Mouse (Mus musculus) neural tube, embryonic 12.5 days (tissue): ENCODE results near the gene Ap2b1. TPM values are rescaled to one million over a fixed set of nuclear protein-coding genes. Genes with fewer than 3 reads are reported as not detected.

Experiments
- ATAC-seq: fragments of 200-750 bp; cut with Nextera tagmentation; 2 replicates; pipeline ENCODE4 v1.8.0; 2017; ENCODE audit warnings: low read depth, mild to moderate bottlenecking, moderate TSS enrichment, moderate library complexity; ENCODE audit not compliant: low FRiP score
- H3K27ac ChIP-seq: fragments of 300-500 bp; sonication (generic); 2 replicates; pipeline ENCODE4 v1.5.1; 2016
- H3K27me3 ChIP-seq: fragments of 300-500 bp; sonication (generic); replicated peaks from 2 replicates; pipeline ENCODE4 v1.6.1; 2016; ENCODE audit warnings: mild to moderate bottlenecking
- H3K36me3 ChIP-seq: fragments of 300-500 bp; sonication (generic); 2 replicates; pipeline ENCODE4 v1.6.1; 2016; ENCODE audit warnings: mild to moderate bottlenecking
- H3K4me1 ChIP-seq: fragments of 300-500 bp; sonication (generic); 2 replicates; pipeline ENCODE4 v1.6.1; 2016
- H3K4me2 ChIP-seq: fragments of 300-500 bp; sonication (generic); replicated peaks from 2 replicates; pipeline ENCODE4 v1.6.1; 2016; ENCODE audit warnings: mild to moderate bottlenecking
- H3K4me3 ChIP-seq: fragments of 300-500 bp; sonication (generic); 2 replicates; pipeline ENCODE4 v1.5.1; 2016
- H3K9ac ChIP-seq: fragments of 300-500 bp; sonication (generic); 2 replicates; pipeline ENCODE4 v1.6.1; 2016; ENCODE audit warnings: mild to moderate bottlenecking
- H3K9me3 ChIP-seq: fragments of 300-500 bp; sonication (generic); 2 replicates; pipeline ENCODE4 v1.6.1; 2016; ENCODE audit warnings: mild to moderate bottlenecking
- WGBS: fragments of 180-500 bp; shearing (Covaris S2); methylation state at CpG from one replicate; pipeline ENCODE4 v1.1.7; 2016; 5-methylcytosine and 5-hydroxymethylcytosine counted together
- polyA plus RNA-seq: library from polyadenylated mRNA; unstranded; fragments of >200 nt; fragmentation: Nextera tagmentation; extraction: Ambion mirVana; gene quantifications from 2 replicates; pipeline ENCODE4 v1.2.1, GENCODE M21; 2016

Ap2b1 gene
- polyA plus RNA-seq, 1 experiment from 2014 or later: 118 TPM

GRCm38 (mm10) chr11:83409087-83409754, 110.4 kb downstream of the Ap2b1 start, which contains the start of gene Rasl10b:
Gene Rasl10b, plus strand, starts transcription at chr11:83409137.
- under 1% methylated on average over 27 of the region's 44 CpGs for WGBS
- Histone ChIP-seq H3K4me2 (peak within 1 kb of the TSS; percentile 90), H3K27ac (no peak within 1 kb of the TSS), H3K4me3 (peak within 1 kb of the TSS; percentile 96), H3K27me3 (0 out of 2 replicates have a peak, but pooled peaks cover 3% of the 10 kb centered on the region), H3K4me1 (peaks cover 17% of the 10 kb centered on the region), H3K36me3 (no peaks in the 10 kb centered on the region), H3K9me3 (no peaks in the 10 kb centered on the region), H3K9ac (peak within 1 kb of the TSS; percentile 93)
- peak; percentile 83 for ATAC-seq

GRCm38 (mm10) chr11:83409792-83410291, 111.0 kb downstream of the Ap2b1 start:
- Histone ChIP-seq H3K36me3 (no peaks in the 10 kb centered on the region), H3K4me3 (peak overlapping the region; percentile 96), H3K4me2 (peak overlapping the region; percentile 90), H3K4me1 (peaks cover 17% of the 10 kb centered on the region), H3K27ac (no peak overlapping the region), H3K27me3 (0 out of 2 replicates have a peak, but pooled peaks cover 3% of the 10 kb centered on the region), H3K9me3 (no peaks in the 10 kb centered on the region), H3K9ac (peak overlapping the region; percentile 93)
- WGBS: under 1% methylated on average over 23 of the region's 40 CpGs
- ATAC-seq: peak; percentile 59

GRCm38 (mm10) chr11:83410510-83410909, 111.7 kb downstream of the Ap2b1 start:
- peak overlapping the region; percentile 93 for H3K9ac ChIP-seq
- no peak for ATAC-seq
- no peaks in the 10 kb centered on the region for H3K36me3 ChIP-seq
- 0 out of 2 replicates have a peak, but pooled peaks cover 3% of the 10 kb centered on the region for H3K27me3 ChIP-seq
- H3K27ac ChIP-seq: no peak overlapping the region
- H3K4me3 ChIP-seq: peak overlapping the region; percentile 96
- H3K4me2 ChIP-seq: peak overlapping the region; percentile 90
- WGBS: 29% methylated on average over 6 of the region's 6 CpGs
- no peaks in the 10 kb centered on the region for H3K9me3 ChIP-seq
- H3K4me1 ChIP-seq: peaks cover 17% of the 10 kb centered on the region

- Histone ChIP-seq H3K9ac (no peak overlapping the region), H3K4me1 (peaks cover 9% of the 10 kb centered on the region; the same call in 1 of the 2 replicates), H3K9me3 (no peaks in the 10 kb centered on the region), H3K27me3 (peaks cover 33% of the 10 kb centered on the region), H3K4me2 (no peak overlapping the region), H3K36me3 (no peaks in the 10 kb centered on the region), H3K27ac (no peak overlapping the region), H3K4me3 (no peak overlapping the region)
- WGBS: 20% methylated on average over 5 of the region's 5 CpGs
- ATAC-seq: no peak
These were observed 118.3 kb downstream of the Ap2b1 start for GRCm38 (mm10) chr11:83417080-83417479.

- Histone ChIP-seq H3K4me1 (peaks cover 9% of the 10 kb centered on the region; the same call in 1 of the 2 replicates), H3K27ac (no peak overlapping the region), H3K36me3 (no peaks in the 10 kb centered on the region), H3K4me2 (no peak overlapping the region), H3K4me3 (no peak overlapping the region), H3K27me3 (peaks cover 34% of the 10 kb centered on the region), H3K9ac (no peak overlapping the region), H3K9me3 (no peaks in the 10 kb centered on the region)
- no peak for ATAC-seq
- 83% methylated on average over 7 of the region's 7 CpGs for WGBS
These were observed 118.9 kb downstream of the Ap2b1 start for GRCm38 (mm10) chr11:83417708-83418107.

GRCm38 (mm10) chr11:83418566-83418965, 119.7 kb downstream of the Ap2b1 start:
- WGBS: 7% methylated on average over 38 of the region's 38 CpGs
- Histone ChIP-seq H3K4me1 (peaks cover 9% of the 10 kb centered on the region; the same call in 1 of the 2 replicates), H3K36me3 (no peaks in the 10 kb centered on the region), H3K27me3 (peaks cover 36% of the 10 kb centered on the region), H3K4me3 (no peak overlapping the region), H3K4me2 (peak overlapping the region; percentile 48), H3K9me3 (no peaks in the 10 kb centered on the region), H3K9ac (no peak overlapping the region), H3K27ac (no peak overlapping the region)
- ATAC-seq: no peak

GRCm38 (mm10) chr11:83420338-83420737, 121.5 kb downstream of the Ap2b1 start:
- ATAC-seq: no peak
- no peak overlapping the region for H3K9ac ChIP-seq

GRCm38 (mm10) chr11:83421305-83421704, 122.5 kb downstream of the Ap2b1 start:
- Histone ChIP-seq H3K4me1 (peaks cover 9% of the 10 kb centered on the region; the same call in 1 of the 2 replicates), H3K4me3 (no peak overlapping the region), H3K27ac (no peak overlapping the region), H3K9me3 (no peaks in the 10 kb centered on the region), H3K9ac (no peak overlapping the region), H3K36me3 (no peaks in the 10 kb centered on the region), H3K4me2 (no peak overlapping the region), H3K27me3 (peaks cover 42% of the 10 kb centered on the region)
- WGBS: 4% methylated on average over 9 of the region's 9 CpGs
- ATAC-seq: no peak

More at GRCm38 (mm10) chr11:83420338-83420737, 121.5 kb downstream of the Ap2b1 start:
- Histone ChIP-seq H3K36me3 (no peaks in the 10 kb centered on the region), H3K4me3 (no peak overlapping the region), H3K9me3 (no peaks in the 10 kb centered on the region), H3K27me3 (peaks cover 35% of the 10 kb centered on the region), H3K27ac (no peak overlapping the region), H3K4me2 (no peak overlapping the region), H3K4me1 (peaks cover 9% of the 10 kb centered on the region; the same call in 1 of the 2 replicates)
- WGBS: 34% methylated on average over 4 of the region's 4 CpGs

- Histone ChIP-seq H3K9ac (no peak overlapping the region), H3K27ac (no peak overlapping the region), H3K9me3 (no peaks in the 10 kb centered on the region), H3K27me3 (peaks cover 49% of the 10 kb centered on the region), H3K36me3 (no peaks in the 10 kb centered on the region), H3K4me2 (no peak overlapping the region), H3K4me1 (no peaks in the 10 kb centered on the region), H3K4me3 (no peak overlapping the region)
- ATAC-seq: peak; percentile 72; the same call in 1 of the 2 replicates
- WGBS: 8% methylated on average over 8 of the region's 8 CpGs
These were observed 125.9 kb downstream of the Ap2b1 start for GRCm38 (mm10) chr11:83424681-83425080.

- ATAC-seq: no peak
- Histone ChIP-seq H3K4me3 (no peak overlapping the region), H3K27me3 (peaks cover 46% of the 10 kb centered on the region), H3K9ac (no peak overlapping the region), H3K27ac (no peak overlapping the region), H3K36me3 (no peaks in the 10 kb centered on the region), H3K4me1 (no peaks in the 10 kb centered on the region), H3K4me2 (peak overlapping the region; percentile 26; the same call in 1 of the 2 replicates), H3K9me3 (no peaks in the 10 kb centered on the region)
- 37% methylated on average over 17 of the region's 17 CpGs for WGBS
These were observed 128.1 kb downstream of the Ap2b1 start for GRCm38 (mm10) chr11:83426964-83427363.

GRCm38 (mm10) chr11:83429355-83429754, 130.5 kb downstream of the Ap2b1 start, which contains the start of gene Gas2l2:
Gene Gas2l2, minus strand, starts transcription at chr11:83429455.
- no peaks in the 10 kb centered on the region for H3K9me3 ChIP-seq
- no peak within 1 kb of the TSS for H3K27ac ChIP-seq
- no peaks in the 10 kb centered on the region for H3K36me3 ChIP-seq
- no peak within 1 kb of the TSS for H3K4me2 ChIP-seq
- no peak within 1 kb of the TSS for H3K4me3 ChIP-seq
- WGBS: 69% methylated on average over 5 of the region's 5 CpGs
- peaks cover 42% of the 10 kb centered on the region for H3K27me3 ChIP-seq
- no peak within 1 kb of the TSS for H3K9ac ChIP-seq
- H3K4me1 ChIP-seq: no peaks in the 10 kb centered on the region
- ATAC-seq: no peak

GRCm38 (mm10) chr11:83432533-83432932, 133.7 kb downstream of the Ap2b1 start:
- Histone ChIP-seq H3K27ac (no peak overlapping the region), H3K4me3 (no peak overlapping the region), H3K4me1 (no peaks in the 10 kb centered on the region), H3K27me3 (peaks cover 25% of the 10 kb centered on the region), H3K9me3 (no peaks in the 10 kb centered on the region), H3K36me3 (no peaks in the 10 kb centered on the region), H3K4me2 (no peak overlapping the region), H3K9ac (no peak overlapping the region)
- WGBS: 76% methylated on average over 2 of the region's 2 CpGs
- no peak for ATAC-seq
